Comparison of ENCODE assay signal across 8 mouse cellular contexts in the genomic region with DNA sequence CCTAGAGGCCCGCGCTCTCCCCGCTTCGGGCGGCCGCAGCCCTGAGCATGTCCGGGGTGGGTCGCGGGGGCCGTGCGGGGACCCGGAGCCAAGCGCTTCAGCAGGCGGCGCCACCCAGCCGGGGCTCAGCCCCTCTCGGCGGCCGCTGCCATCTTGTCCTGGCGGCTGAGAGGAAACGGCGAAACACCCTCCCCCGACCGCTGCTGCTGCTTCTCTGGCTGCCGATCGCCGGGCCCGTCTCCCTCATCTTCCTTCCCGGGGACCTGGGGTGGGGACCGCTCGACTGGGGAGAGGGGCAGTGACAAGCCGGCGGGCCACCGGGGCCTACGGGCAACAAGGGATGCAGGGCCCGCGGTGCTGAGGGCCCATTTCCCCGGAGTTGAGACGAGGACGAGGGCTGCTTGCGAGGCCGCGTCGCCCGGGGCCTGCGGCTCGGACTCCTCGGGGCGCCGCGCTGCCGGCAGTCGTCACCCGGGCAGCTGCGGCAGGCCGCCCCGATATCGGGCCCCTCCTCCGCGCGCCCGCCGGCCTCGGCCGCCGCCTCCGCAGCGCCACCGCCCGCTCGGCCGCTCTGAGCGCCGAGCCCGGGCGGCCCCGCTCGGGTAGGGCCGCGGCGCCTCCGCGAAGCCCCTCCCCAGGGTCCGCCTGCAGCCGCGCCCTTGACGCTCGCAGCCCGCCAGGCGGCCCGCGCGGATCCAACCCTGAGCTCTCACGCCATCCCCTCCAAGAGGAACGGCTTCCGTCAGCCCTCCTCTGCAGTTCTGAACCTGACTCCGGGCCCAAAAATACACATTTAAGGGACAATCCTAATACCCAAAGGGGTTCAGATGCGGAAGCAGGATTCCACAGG. TPM values are rescaled to one million over a fixed set of nuclear protein-coding genes. Genes with fewer than 3 reads are reported as not detected.
DNase-seq lines count a peak whose midpoint lies in the region; ATAC-seq and TF ChIP-seq lines count a peak whose summit lies in the region.

Gene Hipk3, minus strand, starts transcription at position 496 of the 850 bp plus-strand sequence.

- WGBS in hindbrain, embryonic 14.5 days = under 1% methylated on average over 85 of the region's 98 CpGs

- DNase-seq in Patski (ENCODE audit: low read depth, low spot score) = no peak
- DNase-seq in cerebellum, postnatal 14 days = peak; percentile 82 to 90
- DNase-seq in frontal cortex, postnatal 25 days (ENCODE audit: low spot score in 2 of 2) = peak; percentile 54 to 67
- peak; percentile 81 for DNase-seq in hindbrain, embryonic 14.5 days (ENCODE audit: low spot score)
- DNase-seq in left cerebral cortex, adult 11 months (ENCODE audit: low spot score) = peak; percentile 74
- DNase-seq in lung, postnatal 4 days = peak; percentile 88 to 95
- peak; percentile 68 for DNase-seq in retina, postnatal 7 days (ENCODE audit: low read depth, low spot score)
- peak; percentile 76 for DNase-seq in urinary bladder, adult 2 months (ENCODE audit: low spot score)

- H3K4me1 ChIP-seq in hindbrain, embryonic 14.5 days (replicated peaks; ENCODE audit: control insufficient read depth, insufficient read depth, low read length) = peaks cover 13% of the 10 kb centered on the region

- H3K9ac ChIP-seq in hindbrain, embryonic 14.5 days = peak within 1 kb of the TSS; percentile 100

- H3K4me2 ChIP-seq in hindbrain, embryonic 14.5 days (replicated peaks) = peak within 1 kb of the TSS; percentile 84

- ATAC-seq in Patski = peak; percentile 89
- ATAC-seq in hindbrain, embryonic 14.5 days (ENCODE audit: low FRiP score) = peak; percentile 90

- H3K9me3 ChIP-seq in hindbrain, embryonic 14.5 days (ENCODE audit: control insufficient read depth, low read length) = no peaks in the 10 kb centered on the region

- CTCF ChIA-PET in Patski (lab: Charles Lee) = interaction anchor here (0.6 to 1.0 kb wide), 2 partner anchors 247 to 398 kb away, joined by 3 to 4 read pairs; partner anchors contain the start of gene Cd59a

- H3K36me3 ChIP-seq in hindbrain, embryonic 14.5 days (replicated peaks; ENCODE audit: control insufficient read depth, insufficient read depth) = no peaks in the 10 kb centered on the region

- in situ Hi-C loops in Patski (cut with MboI; ENCODE audit: low pct_unique_long_range_greater_than_20kb) = loop anchor here (5.0 kb wide), 2 partner anchors 42 to 93 kb away; no protein-coding TSS in a partner anchor

- H3K4me3 ChIP-seq in hindbrain, embryonic 14.5 days (replicated peaks; ENCODE audit: low read length) = peak within 1 kb of the TSS; percentile 75

- POLR2A ChIA-PET in Patski (lab: Charles Lee) = no interaction called here

- peak within 1 kb of the TSS; percentile 100 for H3K27ac ChIP-seq in hindbrain, embryonic 14.5 days

- H3K27me3 ChIP-seq in Patski = no peaks in the 10 kb centered on the region
- H3K27me3 ChIP-seq in hindbrain, embryonic 14.5 days (ENCODE audit: control insufficient read depth, insufficient read depth, low read length) = no peaks in the 10 kb centered on the region

- TF ChIP-seq CTCF in Patski (IDR thresholded peaks at IDR 0.05) = peak; percentile 50

RNA-seq across cellular contexts. Expression of gene Hipk3, which starts in this region (rescaled TPM):
- polyA plus RNA-seq in Patski (2021) = 45.5 TPM
- polyA plus RNA-seq in hindbrain, embryonic 14.5 days (2014; fragmentation: Nextera tagmentation; extraction: Ambion mirVana) = 13.8 and 15.6 TPM in 2 replicates
- polyA plus RNA-seq in urinary bladder, adult 2 months (2012; rRNA removed) = 33.0 and 43.4 TPM in 2 replicates
